Mouse (Mus musculus) hindbrain, embryonic 16.5 days (tissue): Measurements from ENCODE around the gene Slc30a7. TPM values are rescaled to one million over a fixed set of nuclear protein-coding genes. Genes with fewer than 3 reads are reported as not detected.

Source experiments
- ATAC-seq: fragments of 200-750 bp; cut with Nextera tagmentation; 2 replicates; pipeline ENCODE4 v1.8.0; 2017; ENCODE audit warnings: moderate TSS enrichment, moderate library complexity
- H3K27ac ChIP-seq: fragments of 300-500 bp; sonication (generic); 2 replicates; pipeline ENCODE4 v1.5.1; 2014; ENCODE audit warnings: low read depth, mild to moderate bottlenecking, control low read depth, low read length, moderate library complexity
- H3K27me3 ChIP-seq: fragments of 300-500 bp; sonication (generic); replicated peaks from 2 replicates; pipeline ENCODE4 v1.6.1; 2014; ENCODE audit warnings: low read length; ENCODE audit not compliant: control insufficient read depth, insufficient read depth
- H3K36me3 ChIP-seq: fragments of 300-500 bp; sonication (generic); 2 replicates; pipeline ENCODE4 v1.6.1; 2014; ENCODE audit warnings: mild to moderate bottlenecking, low read length, moderate library complexity, mixed read lengths; ENCODE audit not compliant: control insufficient read depth, insufficient read depth
- H3K4me1 ChIP-seq: fragments of 300-500 bp; sonication (generic); 2 replicates; pipeline ENCODE4 v1.6.1; 2014; ENCODE audit warnings: low read depth, low read length; ENCODE audit not compliant: control insufficient read depth, insufficient read depth
- H3K4me2 ChIP-seq: fragments of 300-500 bp; sonication (generic); 2 replicates; pipeline ENCODE4 v1.6.1; 2014; ENCODE audit warnings: mild to moderate bottlenecking, low read length, control low read depth, moderate library complexity
- H3K4me3 ChIP-seq: fragments of 300-500 bp; sonication (generic); 2 replicates; pipeline ENCODE4 v1.5.1; 2014; ENCODE audit warnings: mild to moderate bottlenecking, low read length, control low read depth, moderate library complexity
- H3K9ac ChIP-seq: fragments of 300-500 bp; sonication (generic); 2 replicates; pipeline ENCODE4 v1.6.1; 2014; ENCODE audit warnings: low read depth, mild to moderate bottlenecking, control low read depth, low read length, moderate library complexity
- H3K9me3 ChIP-seq: fragments of 300-500 bp; sonication (generic); 2 replicates; pipeline ENCODE4 v1.6.1; 2014; ENCODE audit warnings: mild to moderate bottlenecking, low read length, moderate library complexity; ENCODE audit not compliant: control insufficient read depth
- WGBS: fragments of 180-500 bp; shearing (Covaris S2); extraction: QIAGEN DNeasy Blood & Tissue Kit; methylation state at CpG from one replicate; pipeline ENCODE4 v1.1.7; 2014; 5-methylcytosine and 5-hydroxymethylcytosine counted together
- microRNA-seq: library from miRNA; unstranded; fragments of <30 nt; microRNA quantifications from one replicate; pipeline ENCODE4, GENCODE M21; 2017
- polyA plus RNA-seq: library from polyadenylated mRNA; unstranded; fragments of >200 nt; fragmentation: Nextera tagmentation; extraction: Ambion mirVana; gene quantifications from 2 replicates; pipeline ENCODE4 v1.2.1, GENCODE M21; 2015

The Slc30a7 gene
- polyA plus RNA-seq, 1 experiment from 2014 or later = 16.0 TPM

DNA sequence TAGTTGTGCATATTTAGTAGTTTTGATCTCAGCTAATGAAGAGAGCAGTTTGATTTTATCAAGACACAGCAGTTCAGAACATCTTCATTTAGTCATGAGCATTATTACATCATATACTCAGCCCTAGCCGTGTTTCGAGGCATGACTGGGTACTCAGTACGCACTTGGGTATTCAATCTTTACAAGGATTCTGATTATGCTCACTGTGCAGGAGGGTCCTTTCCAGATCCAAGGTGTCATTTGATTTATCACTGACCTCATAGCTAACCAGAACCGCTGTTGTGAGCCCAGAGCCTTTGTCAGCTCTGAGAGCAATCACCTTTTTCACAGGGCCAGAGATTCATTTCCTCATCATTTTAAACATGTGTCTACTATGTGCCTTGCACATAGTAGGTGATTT is 101.6 kb downstream of the Slc30a7 start:
- H3K9me3 ChIP-seq = no peaks in the 10 kb centered on the region
- no peak overlapping the region for H3K27ac ChIP-seq
- H3K4me2 ChIP-seq = no peak overlapping the region
- H3K9ac ChIP-seq = no peak overlapping the region
- no peak for ATAC-seq
- H3K27me3 ChIP-seq = no peaks in the 10 kb centered on the region
- H3K4me1 ChIP-seq = no peaks in the 10 kb centered on the region
- H3K36me3 ChIP-seq = 0 out of 2 replicates have a peak, but pooled peaks cover 6% of the 10 kb centered on the region
- WGBS = 93% methylated on average over 4 of the region's 4 CpGs
- no peak overlapping the region for H3K4me3 ChIP-seq

DNA sequence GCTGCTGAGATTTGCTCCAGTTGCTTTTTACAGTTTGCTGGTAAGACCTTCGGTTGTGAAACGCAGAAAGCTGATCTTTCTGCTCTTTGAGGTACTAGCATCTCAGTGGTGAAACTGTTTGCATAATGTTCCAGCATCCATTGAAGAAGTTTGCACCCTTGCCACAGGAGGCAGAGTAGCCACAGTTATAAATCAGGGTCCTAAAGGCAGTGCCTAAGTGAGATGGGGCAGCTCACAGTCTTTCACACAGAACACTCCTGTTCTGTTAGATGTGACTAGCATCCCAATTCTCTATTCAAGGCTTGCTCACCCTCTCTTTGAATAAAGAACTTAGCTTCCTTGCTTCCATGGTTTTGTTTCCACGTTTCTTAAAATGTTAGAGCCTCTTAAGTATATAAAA is 102.1 kb downstream of the Slc30a7 start:
- Histone ChIP-seq H3K4me1 (no peaks in the 10 kb centered on the region), H3K27ac (no peak overlapping the region), H3K27me3 (no peaks in the 10 kb centered on the region), H3K9ac (no peak overlapping the region), H3K4me2 (no peak overlapping the region), H3K4me3 (no peak overlapping the region), H3K36me3 (0 out of 2 replicates have a peak, but pooled peaks cover 6% of the 10 kb centered on the region), H3K9me3 (no peaks in the 10 kb centered on the region)
- ATAC-seq = peak; percentile 84; the same call in 1 of the 2 replicates
- 88% methylated on average over 3 of the region's 3 CpGs for WGBS

DNA sequence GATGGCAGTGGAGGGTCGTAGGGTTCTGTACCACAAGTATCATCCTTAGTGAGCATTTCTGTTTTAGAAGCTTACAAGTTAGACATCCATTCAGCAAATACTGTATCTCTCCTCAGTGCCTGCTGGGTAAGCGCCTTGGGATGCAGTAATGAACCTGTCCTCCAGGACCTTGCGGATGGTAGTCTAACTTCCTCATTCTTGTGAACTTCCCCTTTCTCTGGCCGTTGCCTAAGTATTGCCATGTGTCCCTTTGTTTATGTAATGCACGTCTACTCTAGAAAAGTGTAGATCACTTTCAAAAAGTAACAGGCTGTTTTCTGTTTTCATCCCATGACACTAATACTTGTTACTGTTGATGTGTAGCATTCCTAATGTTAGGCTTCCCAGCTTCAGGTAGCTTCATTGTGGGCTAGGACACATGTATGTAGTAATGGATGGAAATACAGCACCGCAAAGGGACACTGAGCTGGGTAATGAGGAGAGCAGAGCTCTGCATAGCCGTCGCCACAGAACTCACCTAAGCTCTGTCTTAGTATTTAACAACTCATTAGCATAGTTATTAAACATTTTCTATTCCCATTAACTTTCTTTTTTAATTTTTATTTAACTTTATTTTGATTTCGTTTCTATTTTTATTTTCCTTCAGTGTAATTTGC is 104.8 kb downstream of the Slc30a7 start:
- no peak for ATAC-seq
- Histone ChIP-seq H3K9me3 (no peaks in the 10 kb centered on the region), H3K36me3 (0 out of 2 replicates have a peak, but pooled peaks cover 6% of the 10 kb centered on the region), H3K4me1 (no peaks in the 10 kb centered on the region), H3K27me3 (no peaks in the 10 kb centered on the region), H3K4me3 (no peak overlapping the region), H3K9ac (no peak overlapping the region), H3K4me2 (no peak overlapping the region), H3K27ac (no peak overlapping the region)
- 92% methylated on average over 9 of the region's 9 CpGs for WGBS

DNA sequence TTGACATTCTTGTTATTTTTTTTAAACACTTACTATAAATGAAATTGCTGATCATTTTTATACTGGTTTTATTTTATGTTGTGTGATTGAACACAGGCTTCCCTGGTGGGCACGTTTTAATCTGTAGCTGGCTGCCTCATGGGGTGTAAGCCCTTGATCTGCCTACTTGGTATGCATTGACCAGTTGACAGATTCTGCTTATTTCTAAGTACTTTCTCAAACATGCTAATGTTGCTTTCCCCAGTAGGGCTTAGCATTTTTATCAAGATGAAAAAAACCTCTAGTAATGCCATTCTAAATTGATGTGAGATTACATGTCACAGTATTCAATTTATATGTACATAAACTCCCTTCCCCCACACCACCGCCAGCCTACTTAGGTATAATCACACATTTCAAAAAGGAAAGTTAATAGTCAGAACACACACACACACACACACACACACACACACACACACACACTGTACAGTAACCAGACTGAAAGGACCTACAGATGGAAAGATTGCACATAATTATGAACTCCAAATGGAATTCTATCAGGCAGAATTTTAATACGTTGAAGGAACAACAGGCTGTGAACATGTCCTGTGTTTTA is 108.8 kb downstream of the Slc30a7 start:
- H3K27ac ChIP-seq = no peak overlapping the region
- H3K9ac ChIP-seq = no peak overlapping the region
- H3K27me3 ChIP-seq = no peaks in the 10 kb centered on the region
- WGBS = 62% methylated on average over 3 of the region's 3 CpGs
- no peaks in the 10 kb centered on the region for H3K4me1 ChIP-seq
- ATAC-seq = no peak
- no peaks in the 10 kb centered on the region for H3K9me3 ChIP-seq
- H3K4me2 ChIP-seq = no peak overlapping the region
- 0 out of 2 replicates have a peak, but pooled peaks cover 6% of the 10 kb centered on the region for H3K36me3 ChIP-seq
- H3K4me3 ChIP-seq = no peak overlapping the region

GRCm38 (mm10) chr3:115893166-115893565 is 114.0 kb downstream of the Slc30a7 start:
- Histone ChIP-seq H3K27ac (no peak overlapping the region), H3K4me1 (no peaks in the 10 kb centered on the region; the same call in 1 of the 2 replicates), H3K4me3 (no peak overlapping the region), H3K4me2 (no peak overlapping the region), H3K27me3 (no peaks in the 10 kb centered on the region), H3K9ac (no peak overlapping the region), H3K9me3 (no peaks in the 10 kb centered on the region), H3K36me3 (no peaks in the 10 kb centered on the region)
- 63% methylated on average over 2 of the region's 2 CpGs for WGBS
- ATAC-seq = no peak

DNA sequence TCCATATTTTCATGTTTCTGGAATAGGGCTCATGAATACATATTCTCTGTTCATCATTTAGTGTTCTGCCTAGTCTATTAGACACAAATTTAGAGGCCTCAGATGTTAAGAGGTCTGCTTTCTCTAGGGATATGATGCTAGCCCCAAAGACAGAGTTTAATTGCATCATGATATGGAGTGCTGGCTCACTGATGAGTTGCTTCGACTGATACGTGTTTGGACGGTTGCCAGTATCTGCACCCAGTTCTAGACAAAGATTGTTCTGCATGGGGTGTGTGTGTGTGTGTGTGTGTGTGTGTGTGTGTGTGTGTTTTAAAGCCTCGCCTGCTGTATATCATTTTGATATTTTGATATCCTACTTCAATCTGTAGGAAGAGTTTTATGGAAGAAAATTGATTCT is 114.9 kb downstream of the Slc30a7 start:
- no peaks in the 10 kb centered on the region; the same call in 1 of the 2 replicates for H3K4me1 ChIP-seq
- no peak overlapping the region for H3K4me2 ChIP-seq
- no peak overlapping the region for H3K4me3 ChIP-seq
- H3K9me3 ChIP-seq = no peaks in the 10 kb centered on the region
- 54% methylated on average over 4 of the region's 4 CpGs for WGBS
- no peaks in the 10 kb centered on the region for H3K36me3 ChIP-seq
- H3K27me3 ChIP-seq = no peaks in the 10 kb centered on the region
- H3K27ac ChIP-seq = no peak overlapping the region
- no peak for ATAC-seq
- no peak overlapping the region for H3K9ac ChIP-seq

Small RNA genes within 50 kb of the gene (microRNA-seq; reads per million reads assigned to microRNA genes)
- gene Mir669n = not detected

Other genes with a start within 250 kb of the Slc30a7 start
- gene Dph5, start 119.6 kb downstream of the Slc30a7 start, polyA plus RNA-seq = 25.0 and 26.9 TPM in 2 replicates
- 38.7 and 43.2 TPM in 2 replicates for gene Extl2, start 56 bp upstream of the Slc30a7 start, polyA plus RNA-seq
- gene Vcam1, start 122.3 kb upstream of the Slc30a7 start, polyA plus RNA-seq = 38.7 and 42.0 TPM in 2 replicates
- 4.7 and 6.9 TPM in 2 replicates for gene Gpr88, start 246.1 kb upstream of the Slc30a7 start, polyA plus RNA-seq